Mouse (Mus musculus): ENCODE measurements around the gene Epor. TPM values are rescaled to one million over a fixed set of nuclear protein-coding genes. Genes with fewer than 3 reads are reported as not detected.
A peak's percentile ranks its signal among the peaks of the same experiment; 100 is the strongest.

Epor gene
- total RNA-seq, 2 experiments from 2014 or later, result 1.9 to 2.4 TPM

DNA sequence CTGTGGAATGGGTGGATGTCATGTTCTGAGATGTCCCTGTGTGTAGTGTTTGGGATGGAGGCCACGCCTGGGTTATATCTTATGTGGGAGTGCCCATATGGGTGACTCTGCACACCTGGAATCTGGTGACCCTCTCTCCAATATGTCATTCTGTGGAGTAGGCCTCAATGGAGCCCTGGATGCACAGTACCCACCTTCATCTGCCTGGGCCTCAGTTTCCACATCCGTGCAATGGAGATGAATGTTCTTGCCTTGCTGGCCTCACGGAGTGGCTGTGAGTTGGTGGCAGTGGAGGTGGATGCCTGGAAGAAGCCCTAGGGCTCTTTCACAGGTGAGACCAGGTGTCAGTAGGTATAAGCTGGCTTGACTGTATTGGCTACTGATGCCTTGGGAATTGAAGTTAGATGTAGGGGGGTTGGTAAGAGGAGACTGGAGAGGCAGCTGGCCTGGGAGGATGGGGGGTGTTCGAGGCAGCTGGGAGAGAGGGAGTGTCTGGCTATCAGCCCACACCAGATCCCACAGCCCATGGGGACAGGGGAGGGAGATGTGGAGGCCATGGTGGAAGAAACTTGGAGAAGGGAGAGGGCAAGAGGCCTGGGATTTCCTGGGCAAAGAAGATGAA lies 25.0 kb downstream of the Epor start:
- intact Hi-C loops (cut with DNase I), result no loop called here
- DNase-seq, result peak; percentile 47

DNA sequence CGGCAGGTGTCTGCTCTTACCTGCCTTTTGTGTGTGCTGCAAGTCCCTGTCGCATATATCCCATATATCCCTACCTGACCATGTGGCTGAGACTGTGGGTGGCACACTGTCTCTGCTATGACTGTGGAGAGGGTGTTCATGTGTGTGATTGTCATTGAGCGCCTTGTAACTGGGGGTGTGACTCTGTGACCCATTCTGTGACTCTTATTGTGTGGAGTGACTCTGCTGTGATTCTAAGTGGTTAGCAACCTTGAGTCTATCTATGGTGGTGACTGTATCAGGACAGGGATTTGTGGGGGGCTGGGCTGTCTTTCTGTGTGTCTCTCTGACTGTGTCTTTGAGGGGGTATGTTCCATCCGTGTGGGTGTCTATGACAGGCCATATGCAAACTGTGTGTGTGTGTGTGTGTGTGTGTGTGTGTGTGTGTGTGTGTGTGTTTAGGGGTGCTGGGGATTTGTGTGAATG lies 25.6 kb downstream of the Epor start:
- intact Hi-C loops (cut with DNase I), result no loop called here
- no peak for DNase-seq

DNA sequence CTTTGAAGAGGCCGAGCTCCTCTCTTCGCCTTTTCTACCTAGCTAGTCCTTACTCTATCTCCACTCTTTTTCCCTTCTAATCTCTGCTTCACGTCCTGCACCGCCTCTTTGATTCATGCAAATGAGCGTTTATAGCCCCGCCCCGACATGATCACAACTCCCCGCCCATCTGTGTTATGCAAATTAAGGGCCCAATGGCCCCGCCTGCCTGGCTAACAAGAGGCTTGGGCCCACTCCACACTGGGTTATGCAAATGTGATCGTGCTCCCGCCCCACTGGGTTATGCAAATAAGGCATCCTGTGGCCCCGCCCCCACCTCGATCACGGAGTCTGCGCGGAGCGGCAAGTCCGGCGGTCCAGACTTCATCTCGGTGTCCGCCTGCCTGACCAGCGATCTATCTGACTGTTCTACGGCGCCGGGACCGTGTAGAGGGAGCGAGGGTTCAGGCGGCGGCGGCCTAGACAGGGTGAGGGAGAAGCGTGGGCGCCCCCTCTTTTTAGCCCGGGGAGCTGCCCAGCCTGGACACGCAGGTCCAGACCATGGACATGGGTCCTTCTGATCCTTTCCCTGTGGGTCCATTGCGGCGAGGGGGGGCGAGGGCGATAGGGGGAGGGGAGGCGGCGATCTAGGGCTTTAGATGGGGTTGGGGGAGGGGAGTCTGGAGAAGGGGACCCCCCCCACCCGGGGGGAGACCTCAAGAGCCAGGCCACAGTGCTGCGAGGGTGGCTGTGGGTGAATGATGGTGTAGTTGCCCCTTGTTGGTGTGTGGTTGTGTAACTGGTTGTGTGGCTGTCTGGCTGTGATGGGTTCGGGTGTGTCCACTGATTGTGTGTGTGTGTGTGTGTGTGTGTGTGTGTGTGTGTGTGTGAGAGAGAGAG lies 26.4 kb downstream of the Epor start, which contains the start of gene Plppr2:
TSS of gene Plppr2 (plus strand) at position 342 of the 879 bp plus-strand sequence.
- intact Hi-C loops (cut with DNase I), result no loop called here
- DNase-seq, result peak; percentile 99

DNA sequence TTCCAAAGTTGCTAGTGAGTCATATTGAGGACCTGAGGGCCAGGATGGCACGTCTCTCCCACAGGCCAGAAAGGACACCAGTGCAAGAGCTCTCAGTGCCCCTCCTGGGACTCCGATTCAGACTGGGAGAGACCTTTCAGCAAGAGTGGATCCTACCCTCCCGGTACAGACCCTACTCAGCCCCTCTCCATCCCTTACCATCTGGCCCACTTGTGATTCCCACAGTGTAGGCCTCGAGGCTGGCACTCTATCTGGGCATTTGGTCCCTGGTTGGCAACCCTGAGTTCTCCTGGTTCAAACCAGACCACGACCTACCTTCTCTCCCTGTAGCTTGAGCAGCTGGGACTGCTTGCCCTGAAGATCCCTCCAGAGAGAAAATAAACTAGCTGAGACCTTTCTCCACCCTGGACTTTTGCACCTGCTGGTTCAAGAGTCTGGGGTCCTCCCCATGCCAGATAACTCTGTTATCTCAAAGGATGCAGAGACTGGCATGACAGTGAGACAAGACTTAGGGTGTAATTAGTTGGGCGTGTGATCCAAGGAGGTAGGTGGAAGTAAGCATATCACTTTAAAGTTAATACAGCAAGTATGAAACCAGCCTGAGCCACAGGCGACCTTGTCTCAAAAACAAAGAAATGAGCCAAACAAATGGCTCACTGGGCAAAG lies 27.7 kb downstream of the Epor start:
- intact Hi-C loops (cut with DNase I), result no loop called here
- no peak for DNase-seq

DNA sequence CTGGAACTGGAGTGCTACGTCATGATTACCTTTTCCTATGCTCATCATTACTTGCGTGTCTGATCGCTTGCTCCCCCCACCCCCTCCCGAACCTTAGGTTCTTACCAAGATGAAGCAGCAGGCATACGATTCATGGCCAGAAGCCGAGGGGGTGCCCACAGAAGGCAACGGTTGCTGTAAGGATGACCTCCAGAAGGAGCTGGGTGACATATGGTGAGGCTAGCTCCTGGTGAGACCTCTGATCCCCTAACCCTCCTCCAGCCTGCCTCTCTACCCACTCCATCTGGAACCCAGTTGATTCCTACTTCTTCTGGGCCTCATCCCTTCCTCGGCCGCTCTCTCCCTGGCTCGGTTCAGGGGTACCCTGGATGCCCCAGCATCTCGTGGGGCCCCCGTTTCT lies 29.3 kb downstream of the Epor start:
- no peak for DNase-seq
- intact Hi-C loops (cut with DNase I), result no loop called here

DNA sequence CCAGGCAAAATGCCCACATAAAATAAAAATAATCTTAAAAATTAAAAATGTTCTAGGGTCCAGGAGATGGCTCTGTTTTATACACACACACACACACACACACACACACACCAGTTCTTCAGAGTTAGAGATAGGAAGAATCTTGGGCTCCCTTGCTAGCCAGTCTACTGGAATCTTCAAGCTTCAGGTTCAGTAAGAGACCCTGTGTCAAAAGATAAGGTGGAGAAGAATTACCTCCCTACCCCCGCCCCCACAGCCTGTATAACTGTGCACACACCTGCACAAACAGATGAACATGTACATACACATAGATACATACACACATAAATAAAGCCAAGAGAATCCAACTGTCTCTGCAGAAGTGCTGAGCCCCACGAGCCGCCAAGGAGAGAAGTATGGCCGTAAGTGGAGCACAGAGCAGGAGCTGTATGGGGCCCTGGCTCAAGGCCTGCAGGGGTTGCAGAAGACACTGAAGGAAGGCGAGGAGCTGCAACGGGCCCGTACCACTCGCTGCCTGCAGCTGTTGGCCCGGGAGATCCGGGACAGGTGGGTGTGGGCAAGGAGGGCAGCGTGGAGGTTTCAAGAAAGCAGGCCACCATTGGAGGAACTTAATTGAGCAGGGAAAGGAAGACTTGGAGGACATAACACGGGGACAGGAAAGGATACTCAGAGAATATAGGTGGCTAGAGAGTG lies 30.7 kb downstream of the Epor start:
- no peak for DNase-seq
- intact Hi-C loops (cut with DNase I), result no loop called here

DNA sequence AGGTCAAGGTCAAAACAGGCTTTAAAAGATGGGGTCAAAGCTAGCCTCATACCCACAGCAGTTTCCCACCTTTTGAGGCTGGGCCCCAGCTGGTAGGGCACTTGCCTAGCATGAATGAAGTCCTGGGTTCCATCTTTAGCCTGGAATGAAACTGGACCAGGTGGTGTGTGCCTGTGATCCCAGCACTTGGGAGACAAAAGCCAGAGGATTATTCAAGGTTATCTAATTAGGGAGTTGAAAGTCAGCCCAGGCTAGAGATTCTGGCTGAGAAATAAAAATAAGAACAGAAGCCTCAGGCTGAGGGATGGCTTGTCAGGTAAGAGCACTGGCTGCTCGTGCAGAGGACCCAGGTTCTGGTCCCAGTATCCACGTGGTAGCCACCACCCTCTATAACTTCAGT lies 31.3 kb downstream of the Epor start:
- intact Hi-C loops (cut with DNase I), result no loop called here
- no peak for DNase-seq

DNA sequence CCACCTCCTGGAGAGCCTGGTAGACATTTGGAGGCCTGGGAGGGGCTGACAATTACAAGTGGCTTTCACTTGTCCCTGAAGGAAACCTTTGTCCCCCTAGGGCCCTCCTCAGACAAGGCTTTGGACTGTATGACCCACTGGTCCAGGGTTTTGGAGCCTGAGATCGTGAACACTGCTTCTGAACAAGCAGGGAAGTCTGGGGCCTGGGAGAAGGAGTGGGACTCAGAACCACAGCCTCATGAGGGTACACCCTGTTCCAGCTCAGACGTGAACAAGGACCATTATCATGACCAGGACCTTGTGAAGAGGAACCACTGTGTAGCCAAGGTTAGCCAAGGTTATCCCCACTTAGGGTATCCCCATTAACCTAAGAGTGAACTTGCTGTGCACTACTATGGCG lies 34.1 kb downstream of the Epor start:
- intact Hi-C loops (cut with DNase I), result no loop called here
- DNase-seq, result no peak

DNA sequence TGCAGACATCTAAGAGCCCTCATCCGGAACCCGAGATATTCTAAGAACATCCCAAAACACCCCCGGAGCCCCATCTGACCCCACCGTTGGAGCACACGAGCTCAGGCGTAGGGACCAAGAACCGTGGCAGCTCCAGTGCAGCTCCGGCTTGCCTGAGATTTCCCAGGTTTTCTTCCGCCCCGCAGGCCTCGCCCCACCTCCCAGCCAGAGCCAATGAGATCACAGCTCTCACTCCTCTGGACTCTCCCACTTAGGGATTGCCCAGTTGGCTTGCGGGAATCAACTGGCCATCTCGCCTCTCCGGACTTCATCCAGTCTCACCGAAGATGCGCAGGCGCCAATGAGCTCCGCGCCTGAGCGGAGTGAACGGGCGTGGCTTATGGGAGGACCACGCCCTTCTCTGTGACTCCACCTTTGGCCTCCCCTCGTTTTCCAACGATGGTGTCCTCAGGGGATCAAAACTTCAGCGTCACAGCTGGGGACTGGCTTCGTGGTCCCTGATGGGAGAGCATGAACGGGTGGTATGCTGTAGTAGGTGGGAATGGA lies 36.0 kb downstream of the Epor start, which contains the start of the genes Ccdc159 and Tmem205:
TSS of gene Ccdc159 (plus strand) at position 264 of the 546 bp plus-strand sequence.
TSS of gene Tmem205 (minus strand) at position 349 of the 546 bp plus-strand sequence.
- intact Hi-C loops (cut with DNase I), result no loop called here
- peak; percentile 93 for DNase-seq

DNA sequence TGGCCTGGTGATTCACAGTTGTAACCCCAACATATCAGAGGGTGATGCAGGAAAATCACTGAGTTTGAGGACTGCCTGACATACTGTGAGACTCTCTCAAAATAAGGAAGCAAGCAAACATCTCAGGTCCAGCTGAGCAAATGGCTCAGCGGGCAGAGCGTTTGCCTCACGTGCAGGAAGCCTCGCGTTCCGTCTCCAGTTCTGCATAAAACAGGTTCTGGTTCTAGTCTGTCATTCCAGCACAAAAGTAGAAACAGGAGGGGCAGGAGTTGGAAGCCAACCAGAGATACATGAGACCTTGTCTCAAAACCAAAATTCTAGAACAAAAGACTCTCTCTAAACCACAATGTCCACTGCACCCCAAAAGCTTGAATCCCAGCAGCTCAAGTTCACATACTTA lies 36.5 kb downstream of the Epor start:
- DNase-seq, result no peak
- intact Hi-C loops (cut with DNase I), result no loop called here

DNA sequence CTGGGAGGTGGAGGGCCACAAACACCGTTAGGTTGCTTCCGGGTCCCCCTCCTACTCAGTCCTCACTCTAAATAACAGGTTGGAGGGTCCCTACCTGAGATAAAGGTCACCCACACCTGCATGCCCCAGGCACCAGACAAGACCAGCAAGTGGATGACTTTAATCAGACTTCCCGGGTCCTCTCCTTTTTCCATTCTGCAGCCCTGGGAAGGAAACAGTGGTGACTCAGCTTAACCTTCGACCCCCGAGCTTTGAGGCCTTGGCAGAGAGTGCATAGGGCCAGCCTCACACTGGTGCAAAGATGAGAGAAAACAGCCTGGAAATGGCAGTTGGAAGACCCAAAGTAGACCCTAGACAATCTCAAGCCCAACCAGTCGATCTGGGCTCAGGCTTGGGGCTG lies 37.2 kb downstream of the Epor start:
- intact Hi-C loops (cut with DNase I), result no loop called here
- no peak for DNase-seq

DNA sequence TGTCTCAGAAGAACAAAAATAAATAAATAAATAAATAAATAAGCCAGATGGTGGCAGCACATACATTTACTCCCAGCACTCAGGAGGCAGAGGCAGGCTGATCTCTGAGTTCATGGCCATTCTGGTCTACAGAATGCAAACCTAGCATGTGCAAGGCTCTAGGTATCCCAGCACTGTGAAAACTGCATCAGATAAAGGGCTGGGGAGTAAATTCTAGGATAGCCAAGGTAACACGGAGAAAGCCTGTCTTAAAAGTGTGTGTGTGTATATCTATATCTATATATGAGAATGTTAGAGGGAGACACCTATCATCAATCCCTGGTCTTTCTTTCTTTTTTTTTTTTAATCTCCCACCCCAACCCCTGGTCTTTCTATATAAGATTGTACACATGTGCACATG lies 37.8 kb downstream of the Epor start:
- no peak for DNase-seq
- intact Hi-C loops (cut with DNase I), result no loop called here

DNA sequence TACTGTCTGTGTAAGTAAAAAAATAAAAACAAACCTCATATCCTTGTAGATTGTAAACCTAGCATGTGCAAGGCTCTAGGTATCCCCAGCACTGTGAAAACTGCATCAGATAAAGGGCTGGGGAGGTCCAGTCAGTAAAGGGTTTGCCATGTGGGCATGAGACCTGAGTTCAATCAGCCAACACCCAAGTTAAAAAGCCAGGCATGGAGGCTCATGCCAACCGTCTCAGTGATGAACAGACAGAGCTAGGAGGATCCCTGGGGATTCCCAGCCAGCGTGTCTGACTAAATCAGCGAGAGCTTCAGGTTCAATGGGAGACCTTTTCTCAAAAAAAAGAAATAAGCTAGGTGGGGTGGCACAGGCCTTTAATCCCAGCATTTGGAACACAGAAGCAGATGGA lies 38.3 kb downstream of the Epor start:
- intact Hi-C loops (cut with DNase I), result no loop called here
- DNase-seq, result no peak

DNA sequence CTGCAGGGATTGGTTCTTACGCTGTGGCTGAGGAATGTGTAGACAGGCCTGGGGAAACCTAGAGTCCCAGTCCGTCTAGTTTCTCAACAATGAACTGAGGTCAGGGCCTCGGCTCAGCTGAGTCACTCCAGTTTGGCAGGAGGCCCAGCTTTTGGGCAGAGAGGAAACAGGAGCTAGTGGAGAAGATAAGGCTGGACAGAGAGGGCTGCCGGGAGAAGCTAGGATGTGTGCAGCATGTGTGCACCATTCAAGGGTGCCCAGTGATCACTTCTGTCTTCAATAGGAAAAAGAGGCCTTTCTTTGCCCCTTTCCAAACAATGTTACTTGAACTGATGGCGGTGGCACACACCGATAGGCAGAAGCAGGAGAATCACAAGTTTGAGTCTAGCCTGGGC lies 39.2 kb downstream of the Epor start:
- no peak for DNase-seq
- intact Hi-C loops (cut with DNase I), result no loop called here

DNA sequence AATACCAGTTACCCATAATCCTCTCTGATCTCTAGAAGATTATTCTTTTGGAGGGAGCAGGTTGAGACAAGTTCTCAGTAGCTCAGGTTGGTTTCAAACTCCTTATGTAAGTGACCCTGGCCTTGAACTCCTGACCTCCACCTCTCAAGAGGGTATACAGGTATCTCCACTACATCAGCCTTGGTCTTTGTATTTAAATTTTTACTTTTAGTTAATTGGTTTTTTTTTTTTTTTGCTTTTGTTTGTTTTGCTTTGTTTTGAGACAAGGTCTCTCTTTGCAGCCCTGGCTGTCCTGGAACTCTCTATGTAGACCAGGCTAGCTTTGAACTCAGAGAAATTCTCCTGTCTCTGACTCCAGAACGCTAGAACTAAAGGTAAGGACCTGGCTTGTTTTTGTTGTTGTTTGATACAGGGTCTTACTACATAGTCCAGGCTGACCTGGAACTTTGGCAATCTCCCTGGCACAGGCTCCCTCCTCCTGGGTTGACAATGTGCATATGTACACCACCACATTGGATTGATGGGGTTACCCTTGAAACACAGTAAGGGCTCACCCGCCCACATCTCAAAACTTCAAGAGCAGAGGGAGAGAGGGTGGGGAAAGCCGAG lies 39.7 kb downstream of the Epor start:
- intact Hi-C loops (cut with DNase I), result no loop called here
- no peak for DNase-seq

DNA sequence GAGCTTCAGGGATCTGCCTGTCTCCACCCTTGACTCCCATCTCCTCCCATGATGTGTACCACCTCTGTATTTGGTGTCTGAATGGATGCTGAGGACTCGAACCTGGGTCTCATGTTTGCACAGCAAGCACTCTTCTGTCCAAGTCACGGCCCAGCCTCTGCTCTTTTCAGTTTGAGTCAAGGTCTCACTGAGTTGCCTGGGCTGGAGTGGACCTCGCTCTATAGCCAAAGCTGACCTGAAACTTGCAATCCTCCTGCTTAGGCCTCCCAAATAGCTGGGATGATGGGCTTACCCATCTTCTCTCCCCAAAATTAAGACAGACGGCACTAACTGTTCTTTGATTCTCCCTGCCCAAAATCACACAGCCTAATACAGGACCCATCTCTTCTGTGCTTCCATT lies 40.3 kb downstream of the Epor start:
- no peak for DNase-seq
- intact Hi-C loops (cut with DNase I), result no loop called here

DNA sequence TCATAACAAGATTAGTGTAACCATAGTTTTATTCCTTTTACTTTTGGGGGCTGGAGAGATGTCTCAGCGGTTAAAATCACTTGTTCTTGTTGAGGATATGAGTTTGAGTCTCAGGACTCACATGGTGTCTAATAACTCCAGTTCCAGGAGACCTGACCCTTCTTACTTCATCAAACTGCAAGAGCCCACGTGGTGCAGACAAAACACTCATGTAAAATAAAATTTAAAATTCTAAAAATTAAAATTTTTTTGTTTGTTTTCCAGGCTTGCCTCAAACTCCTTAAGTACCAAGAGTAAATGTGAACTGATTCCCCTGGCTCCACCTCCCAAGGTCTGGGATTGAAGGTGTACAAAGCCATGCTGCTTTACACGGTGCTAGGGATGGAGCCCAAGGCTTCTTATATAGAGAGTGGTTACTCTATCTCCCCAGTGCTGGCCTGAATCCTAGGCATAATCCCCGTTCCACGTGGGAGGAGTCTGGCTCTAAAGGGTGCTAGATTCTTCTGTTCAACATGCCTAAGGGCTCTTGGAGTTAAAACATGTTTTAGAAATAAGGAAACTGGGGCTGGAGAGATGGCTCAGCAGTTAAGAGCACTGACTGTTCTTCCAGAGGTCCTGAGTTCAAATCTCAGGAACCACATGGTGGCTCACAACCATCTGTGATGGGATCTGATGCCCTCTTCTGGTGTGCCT lies 44.5 kb downstream of the Epor start:
- no peak for DNase-seq
- intact Hi-C loops (cut with DNase I), result no loop called here

DNA sequence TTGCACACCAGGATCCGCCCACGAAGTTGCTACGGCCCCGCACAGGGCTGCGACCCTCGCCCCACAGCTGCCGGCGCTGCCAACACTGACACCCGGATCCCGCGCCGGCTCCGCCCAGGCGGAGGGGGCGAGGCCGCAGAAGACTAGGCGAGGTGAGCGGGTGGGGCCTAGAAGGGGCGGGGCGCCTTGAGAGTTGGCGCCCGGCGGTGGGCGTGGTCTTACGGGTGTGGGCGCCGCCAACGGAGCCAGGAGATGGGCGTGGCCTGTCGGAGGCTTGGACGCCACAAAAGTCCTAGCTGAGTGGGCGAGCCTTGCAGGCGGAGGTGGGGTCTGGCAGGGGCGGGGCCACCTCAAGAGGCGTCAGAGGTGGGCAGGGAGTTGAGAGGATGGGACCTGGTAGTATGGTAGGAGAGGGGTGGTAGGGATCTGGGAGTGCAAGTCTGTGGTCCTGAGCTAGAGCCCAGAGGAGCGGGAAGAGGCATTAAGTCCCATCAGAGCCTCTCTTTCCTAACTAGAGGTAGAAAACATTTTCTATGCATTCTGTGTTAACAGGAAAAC lies 45.2 kb downstream of the Epor start, which contains the start of gene Rab3d:
TSS of gene Rab3d (minus strand) at position 158 of the 558 bp plus-strand sequence.
- intact Hi-C loops (cut with DNase I), result no loop called here
- peak; percentile 97 for DNase-seq

DNA sequence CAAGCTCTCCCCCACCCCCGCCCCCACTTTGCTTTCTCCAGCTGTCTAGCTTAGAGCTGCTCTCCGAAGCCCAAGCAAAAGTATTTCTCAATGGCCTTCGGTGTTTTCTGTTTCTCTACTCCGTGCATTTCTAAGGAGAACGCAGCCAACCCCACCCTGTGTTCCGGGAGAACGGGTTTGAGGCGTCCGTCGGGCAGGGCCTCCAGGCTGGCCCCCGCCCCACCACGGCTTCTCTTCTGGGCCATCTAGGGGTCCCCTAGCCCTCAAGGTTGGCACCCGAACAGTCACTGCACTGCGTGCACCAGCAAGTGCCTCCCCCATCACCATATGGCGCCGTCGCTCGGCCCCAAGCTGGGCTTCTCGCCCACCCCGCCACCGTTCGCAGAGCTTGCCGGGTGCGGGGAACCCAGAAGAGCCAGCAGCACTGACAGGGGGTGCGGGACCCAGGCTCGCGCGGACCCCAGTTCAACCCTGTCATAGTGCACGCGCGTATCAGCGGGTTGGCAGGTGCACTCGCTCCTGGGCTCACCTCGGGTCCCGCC lies 45.7 kb downstream of the Epor start:
- peak; percentile 66 for DNase-seq
- intact Hi-C loops (cut with DNase I), result no loop called here
